ENCODE assay signal across 12 mouse cellular contexts in the genomic region with DNA sequence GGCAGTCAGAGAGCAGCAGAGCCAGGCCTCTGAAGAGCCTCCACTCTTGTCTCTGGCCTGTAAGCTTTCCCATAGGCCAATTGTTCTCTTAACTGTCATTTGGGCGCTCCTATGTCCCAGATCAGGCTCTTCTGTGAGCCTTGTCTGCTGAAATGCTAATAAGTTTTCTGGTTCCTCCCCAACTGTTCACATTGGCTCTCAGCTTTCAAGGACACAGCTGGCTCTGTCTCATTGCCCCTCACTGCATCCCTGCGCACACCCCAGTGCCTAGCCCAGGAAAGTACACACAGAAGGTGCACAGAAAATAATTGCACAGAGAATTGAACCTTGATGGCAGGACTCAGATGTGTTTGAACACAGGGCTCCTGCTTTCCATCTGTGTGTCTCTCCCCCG. TPM values are rescaled to one million over a fixed set of nuclear protein-coding genes. Genes with fewer than 3 reads are reported as not detected.
DNase-seq lines count a peak whose midpoint lies in the region; ATAC-seq and TF ChIP-seq lines count a peak whose summit lies in the region.
"Had no signal": no experiment of that assay in that cellular context is flagged by ENCODE, and none has a peak within 500 bp of the region (broad histone marks: within the 10 kb centered on the region; RNA-seq: fewer than 3 reads in every experiment).

No protein-coding gene starts in this region.

- H3K4me3 ChIP-seq in kidney, embryonic 16.5 days (ENCODE audit: low read length), result no peak overlapping the region
- H3K4me3 ChIP-seq in limb, embryonic 14.5 days (replicated peaks; ENCODE audit: low read length), result no peak overlapping the region
- H3K4me3 ChIP-seq: liver, embryonic 15.5 days had no signal

- H3K4me1 ChIP-seq in kidney, embryonic 16.5 days (ENCODE audit: insufficient read depth, low read length), result peaks cover 21% of the 10 kb centered on the region
- peaks cover 11% of the 10 kb centered on the region for H3K4me1 ChIP-seq in limb, embryonic 14.5 days (ENCODE audit: control insufficient read depth, insufficient read depth, low read length)
- H3K4me1 ChIP-seq: liver, embryonic 15.5 days had no signal

- no peak overlapping the region for H3K4me2 ChIP-seq in kidney, embryonic 16.5 days (replicated peaks; ENCODE audit: low read depth, low read length)
- no peak overlapping the region for H3K4me2 ChIP-seq in limb, embryonic 14.5 days (replicated peaks; ENCODE audit: low read depth, low read length, severe bottlenecking)
- H3K4me2 ChIP-seq: liver, embryonic 15.5 days had no signal

- no peak overlapping the region for H3K9ac ChIP-seq in kidney, embryonic 16.5 days (replicated peaks; ENCODE audit: low read length)
- H3K9ac ChIP-seq in limb, embryonic 14.5 days (ENCODE audit: low read depth, low read length, severe bottlenecking), result no peak overlapping the region
- H3K9ac ChIP-seq: liver, embryonic 15.5 days had no signal

- no peaks in the 10 kb centered on the region for H3K36me3 ChIP-seq in kidney, embryonic 16.5 days (ENCODE audit: insufficient read depth, low read length)
- no peaks in the 10 kb centered on the region for H3K36me3 ChIP-seq in limb, embryonic 14.5 days (ENCODE audit: control insufficient read depth, insufficient read depth, low read length)
- H3K36me3 ChIP-seq: liver, embryonic 15.5 days had no signal

- H3K9me3 ChIP-seq in kidney, embryonic 16.5 days (ENCODE audit: low read length), result no peaks in the 10 kb centered on the region
- H3K9me3 ChIP-seq in limb, embryonic 14.5 days (ENCODE audit: control insufficient read depth, low read length), result no peaks in the 10 kb centered on the region
- H3K9me3 ChIP-seq: liver, embryonic 15.5 days had no signal

- no peak for TF ChIP-seq POLR2A in limb, embryonic 14.5 days (IDR thresholded peaks at IDR 0.05; ENCODE audit: borderline replicate concordance, extremely low read depth, insufficient read depth, insufficient read length)

- 0 out of 2 replicates have a peak, but pooled peaks have one; percentile 68 for ATAC-seq in kidney, embryonic 16.5 days (ENCODE audit: low FRiP score, low TSS enrichment)
- ATAC-seq in limb, embryonic 14.5 days (ENCODE audit: low FRiP score, low read depth), result no peak
- ATAC-seq: forebrain, embryonic 14.5 days had no signal

- 38% methylated on average over 3 of the region's 3 CpGs for WGBS in kidney, embryonic 16.5 days
- WGBS in limb, embryonic 14.5 days, result 42% methylated on average over 3 of the region's 3 CpGs

- H3K27ac ChIP-seq in kidney, embryonic 16.5 days (ENCODE audit: low read length), result no peak overlapping the region
- H3K27ac ChIP-seq in limb, embryonic 14.5 days (replicated peaks; ENCODE audit: low read depth, low read length), result 0 out of 2 replicates have a peak overlapping the region, but pooled peaks have one; percentile 19
- H3K27ac ChIP-seq: liver, embryonic 15.5 days had no signal

- intact Hi-C loops in gastrocnemius, postnatal 36 days (cut with DNase I), result no loop called here

- H3K27me3 ChIP-seq in kidney, embryonic 16.5 days (ENCODE audit: insufficient read depth, low read length), result no peaks in the 10 kb centered on the region
- H3K27me3 ChIP-seq in limb, embryonic 14.5 days (ENCODE audit: control insufficient read depth, insufficient read depth, low read length), result no peaks in the 10 kb centered on the region
- H3K27me3 ChIP-seq: liver, embryonic 15.5 days had no signal

- no peak for DNase-seq in kidney, adult 9 months
- peak; percentile 20 for DNase-seq in embryo, embryonic 9.5 days (ENCODE audit: extremely low spot score)
- DNase-seq in limb, embryonic 14.5 days (ENCODE audit: low spot score), result no peak
- DNase-seq in retina, postnatal 1 day, result peak; percentile 50
- no peak for DNase-seq in right cerebral cortex, postnatal 4 days
- no peak for DNase-seq in gastrocnemius, postnatal 36 days
- DNase-seq: cerebellum, postnatal 25 days; heart, postnatal 10 days; kidney, postnatal 25 days had no signal

RNA-seq across cellular contexts. Expression of a gene that starts 14.7 kb away (rescaled TPM):
- polyA plus RNA-seq in kidney, embryonic 16.5 days (2015; fragmentation: Nextera tagmentation; extraction: Ambion mirVana), result 0.42 and 0.56 TPM in 2 replicates
- 29.4 and 40.8 TPM in 2 replicates for polyA plus RNA-seq in limb, embryonic 14.5 days (2012; rRNA removed)
- 69.9 and 76.8 TPM in 2 replicates for polyA plus RNA-seq in limb, embryonic 14.5 days (2014; fragmentation: Nextera tagmentation; extraction: Ambion mirVana)
- 10 to 100 TPM; 15.5 to 31.3 TPM for total RNA-seq in gastrocnemius, postnatal 36 days (2021)
- polyA plus RNA-seq: liver, embryonic 15.5 days had no signal

RNA-seq across cellular contexts. Expression of a gene that starts 24.9 kb away (rescaled TPM):
- 90.5 and 93.2 TPM in 2 replicates for polyA plus RNA-seq in kidney, embryonic 16.5 days (2015; fragmentation: Nextera tagmentation; extraction: Ambion mirVana)
- polyA plus RNA-seq in limb, embryonic 14.5 days (2012; rRNA removed), result 30.5 and 40.5 TPM in 2 replicates
- 77.3 and 77.7 TPM in 2 replicates for polyA plus RNA-seq in limb, embryonic 14.5 days (2014; fragmentation: Nextera tagmentation; extraction: Ambion mirVana)
- 10 to 100 TPM; 68.7 to 77.1 TPM for total RNA-seq in gastrocnemius, postnatal 36 days (2021)

Comparison
In these comparisons a context has a peak if more than half of its experiments do, and no peak if none do; other contexts are left out.
1. DNase-seq: peak in embryo, embryonic 9.5 days (single experiment) and retina, postnatal 1 day (single experiment); none in kidney, adult 9 months (single experiment), limb, embryonic 14.5 days (single experiment), right cerebral cortex, postnatal 4 days (single experiment) and gastrocnemius, postnatal 36 days (0 of 2).
2. RNA of a gene that starts 14.7 kb away (polyA plus RNA-seq): 29.4 to 76.8 TPM in limb, embryonic 14.5 days; 0.42 to 0.56 TPM in kidney, embryonic 16.5 days; every median in the first group is over 10 times any median in the second.